Comparison of ENCODE assay signal across 24 mouse cellular contexts in genomic region chr10:21165411-21165810, GRCm38 (mm10). TPM values are rescaled to one million over a fixed set of nuclear protein-coding genes. Genes with fewer than 3 reads are reported as not detected.
A peak's percentile ranks its signal among the peaks of the same experiment; 100 is the strongest.
DNase-seq lines count a peak whose midpoint lies in the region; ATAC-seq lines count a peak whose summit lies in the region.
"Had no signal": no experiment of that assay in that cellular context is flagged by ENCODE, and none has a peak within 500 bp of the region (broad histone marks: within the 10 kb centered on the region; RNA-seq: fewer than 3 reads in every experiment).

No protein-coding gene starts in this region.

- peak; percentile 9 for DNase-seq in neural tube, embryonic 10.5 days (ENCODE audit: extremely low spot score, low spot score)
- DNase-seq in MN1 (ENCODE audit: low spot score) = peak; percentile 88
- DNase-seq in retina, embryonic 14.5 days (ENCODE audit: low spot score) = peak; percentile 67
- no peak for DNase-seq in left cerebral cortex, adult 18-20 months (ENCODE audit: low spot score in 2 of 2)
- no peak for DNase-seq in cerebellum, adult 11-12 months
- no peak for DNase-seq in left cerebral cortex, postnatal 4 days
- DNase-seq: adrenal gland, adult 2 months; adrenal gland, postnatal 10 days; adrenal gland, postnatal 25 days; B cell, adult 2 months; cerebellum, adult 11 months; cerebellum, adult 2 months; cerebellum, adult 9-10 months; cerebellum, postnatal 10 days; cerebellum, postnatal 25 days; forebrain, postnatal 0 days had no signal

- H3K27me3 ChIP-seq in neural tube, embryonic 15.5 days (replicated peaks) = peaks cover 17% of the 10 kb centered on the region
- H3K27me3 ChIP-seq: CH12.LX; embryonic facial prominence, embryonic 12.5 days had no signal

- H3K9me3 ChIP-seq in neural tube, embryonic 15.5 days (replicated peaks) = no peaks in the 10 kb centered on the region
- H3K9me3 ChIP-seq: embryonic facial prominence, embryonic 10.5 days; embryonic facial prominence, embryonic 12.5 days; forebrain, embryonic 15.5 days had no signal

- no peak overlapping the region for H3K27ac ChIP-seq in neural tube, embryonic 15.5 days (replicated peaks)
- H3K27ac ChIP-seq: embryonic facial prominence, embryonic 10.5 days; embryonic facial prominence, embryonic 12.5 days; forebrain, embryonic 13.5 days; forebrain, embryonic 15.5 days had no signal

- WGBS in neural tube, embryonic 15.5 days = 81% methylated on average over 4 of the region's 4 CpGs

- no peak overlapping the region for H3K9ac ChIP-seq in neural tube, embryonic 15.5 days (replicated peaks)
- H3K9ac ChIP-seq: embryonic facial prominence, embryonic 12.5 days; forebrain, embryonic 13.5 days; forebrain, embryonic 15.5 days; forebrain, postnatal 0 days had no signal

- H3K4me3 ChIP-seq in neural tube, embryonic 15.5 days (replicated peaks) = no peak overlapping the region
- H3K4me3 ChIP-seq: embryonic facial prominence, embryonic 10.5 days; embryonic facial prominence, embryonic 12.5 days; forebrain, embryonic 13.5 days; forebrain, embryonic 15.5 days had no signal

- intact Hi-C loops in left cerebral cortex, postnatal 4 days (cut with DNase I) = no loop called here

- no peaks in the 10 kb centered on the region for H3K36me3 ChIP-seq in neural tube, embryonic 15.5 days
- H3K36me3 ChIP-seq: embryonic facial prominence, embryonic 10.5 days; embryonic facial prominence, embryonic 12.5 days; forebrain, embryonic 15.5 days; G1E had no signal

- H3K4me2 ChIP-seq in neural tube, embryonic 15.5 days = no peak overlapping the region
- H3K4me2 ChIP-seq: embryonic facial prominence, embryonic 12.5 days; forebrain, embryonic 13.5 days; forebrain, embryonic 15.5 days had no signal

- no peak for ATAC-seq in neural tube, embryonic 15.5 days (ENCODE audit: low FRiP score)
- ATAC-seq: CD4-positive, CD25-positive, alpha-beta regulatory T cell, adult 4 months; forebrain, embryonic 13.5 days; forebrain, embryonic 15.5 days; forebrain, postnatal 0 days had no signal

- H3K4me1 ChIP-seq in neural tube, embryonic 15.5 days = peaks cover 5% of the 10 kb centered on the region
- H3K4me1 ChIP-seq: embryonic facial prominence, embryonic 12.5 days had no signal

RNA-seq across cellular contexts. Expression of gene Myb, which starts 4.6 kb away (rescaled TPM):
- polyA plus RNA-seq in neural tube, embryonic 15.5 days (2015; fragmentation: Nextera tagmentation; extraction: Ambion mirVana) = 1.8 and 15.2 TPM in 2 replicates
- under 1 TPM; 0.26 to 0.28 TPM for total RNA-seq in left cerebral cortex, adult 18-20 months (2021)
- total RNA-seq in left cerebral cortex, postnatal 4 days (2021) = 1 to 10 TPM; 2.0 to 2.2 TPM

Comparison
In these comparisons a context has a peak if more than half of its experiments do, and no peak if none do; other contexts are left out.
1. DNase-seq: peak in neural tube, embryonic 10.5 days (single experiment), MN1 (single experiment) and retina, embryonic 14.5 days (single experiment); none in left cerebral cortex, adult 18-20 months (0 of 2), cerebellum, adult 11-12 months (single experiment) and left cerebral cortex, postnatal 4 days (single experiment).